Mouse (Mus musculus) kidney, adult 11 months (tissue): ENCODE results near the gene Slc22a19.
"Not testable (repeated sequence)": the region's sequence is repeated elsewhere in the genome, so short reads cannot be mapped to it uniquely, and the experiment has no call there.

Source experiments
- DNase-seq: peaks from one replicate; pipeline ENCODE4 v3.0.0; 2022

The Slc22a19 gene

GRCm38 (mm10) chr19:7711148-7711547, at the start of gene Slc22a19:
Gene Slc22a19 (minus strand): TSS chr19:7711310.
- peak; percentile 26 for DNase-seq

GRCm38 (mm10) chr19:7753371-7753770, 42.3 kb upstream of the Slc22a19 start:
- not testable (repeated sequence) for DNase-seq

GRCm38 (mm10) chr19:7729543-7729942, 18.4 kb upstream of the Slc22a19 start:
- peak; percentile 30 for DNase-seq

- not testable (repeated sequence) for DNase-seq
Observed at GRCm38 (mm10) chr19:7693104-7693503, 18.0 kb downstream of the Slc22a19 start.

GRCm38 (mm10) chr19:7691259-7691658, 19.9 kb downstream of the Slc22a19 start:
- no peak for DNase-seq

- DNase-seq, result no peak
Observed at GRCm38 (mm10) chr19:7687988-7688387, 23.1 kb downstream of the Slc22a19 start.

- DNase-seq, result no peak
Observed at GRCm38 (mm10) chr19:7672033-7672432, 39.1 kb downstream of the Slc22a19 start.

- DNase-seq, result peak; percentile 14
Observed at GRCm38 (mm10) chr19:7648913-7649666, 62.0 kb downstream of the Slc22a19 start.

- no peak for DNase-seq
Observed at GRCm38 (mm10) chr19:7633786-7634185, 77.3 kb downstream of the Slc22a19 start.

- no peak for DNase-seq
Observed at GRCm38 (mm10) chr19:7633021-7633420, 78.1 kb downstream of the Slc22a19 start.
